Mouse (Mus musculus): ENCODE measurements around the gene Stk4. TPM values are rescaled to one million over a fixed set of nuclear protein-coding genes. Genes with fewer than 3 reads are reported as not detected.

Stk4 gene
- total RNA-seq, 2 experiments from 2014 or later = 27.9 to 30.1 TPM

- no peak for DNase-seq
Observed at GRCm38 (mm10) chr2:164174649-164175395, 104.7 kb downstream of the Stk4 start.

- DNase-seq = no peak
Observed at GRCm38 (mm10) chr2:164175850-164176249, 105.7 kb downstream of the Stk4 start.

DNA sequence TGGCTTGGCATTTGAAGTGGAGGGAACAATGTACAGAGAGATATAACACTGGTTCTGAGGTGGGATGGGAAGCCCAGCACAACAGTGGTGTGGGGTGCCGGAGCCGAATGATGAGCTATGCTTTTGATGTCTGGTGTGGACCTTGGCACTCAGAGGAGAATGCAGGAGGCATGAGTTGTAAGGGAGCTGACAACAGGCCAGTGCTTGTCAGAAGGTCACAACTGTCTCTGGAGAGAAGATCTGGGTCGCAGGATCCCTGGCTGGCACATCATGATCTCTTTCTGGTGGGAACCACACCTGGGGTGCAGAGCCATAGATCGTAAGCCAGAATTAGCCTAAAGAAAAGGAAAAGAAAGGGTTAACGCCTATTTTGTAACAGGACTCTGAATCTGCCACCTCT is 107.7 kb downstream of the Stk4 start:
- peak; percentile 24 for DNase-seq

GRCm38 (mm10) chr2:164180124-164180523 is 110.0 kb downstream of the Stk4 start:
- DNase-seq = peak; percentile 51

- no peak for DNase-seq
Observed at GRCm38 (mm10) chr2:164180770-164181169, 110.6 kb downstream of the Stk4 start.

DNA sequence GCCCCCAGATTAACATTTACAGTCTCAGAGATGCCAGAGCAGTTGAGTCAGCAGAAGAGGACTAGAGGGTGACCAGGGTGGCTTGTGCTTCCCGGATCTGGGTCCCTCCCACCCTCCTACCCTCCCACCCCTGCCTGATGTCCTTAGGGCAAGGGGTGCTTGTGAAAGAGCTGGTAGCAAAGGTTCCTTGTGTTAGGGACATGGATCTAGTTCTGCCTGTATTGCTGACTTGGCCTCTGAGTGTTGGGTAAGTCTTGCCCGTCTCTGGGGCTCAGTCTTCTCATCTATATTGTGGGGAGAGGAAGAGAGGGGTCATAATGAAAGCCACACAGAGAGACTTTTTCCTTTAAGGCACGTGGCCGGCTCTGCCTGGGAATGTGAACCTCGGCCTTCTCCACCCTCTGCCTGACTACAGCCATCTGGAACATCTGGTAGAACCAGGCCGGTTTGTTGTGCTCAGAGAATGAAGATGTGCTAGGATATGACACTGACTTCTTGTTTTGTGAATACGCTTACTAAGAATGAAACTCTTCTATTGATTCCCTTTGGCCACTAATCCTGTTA is 112.7 kb downstream of the Stk4 start, which contains the start of gene Wfdc5:
TSS of gene Wfdc5 (minus strand) at position 51 of the 564 bp plus-strand sequence.
- DNase-seq = no peak

DNA sequence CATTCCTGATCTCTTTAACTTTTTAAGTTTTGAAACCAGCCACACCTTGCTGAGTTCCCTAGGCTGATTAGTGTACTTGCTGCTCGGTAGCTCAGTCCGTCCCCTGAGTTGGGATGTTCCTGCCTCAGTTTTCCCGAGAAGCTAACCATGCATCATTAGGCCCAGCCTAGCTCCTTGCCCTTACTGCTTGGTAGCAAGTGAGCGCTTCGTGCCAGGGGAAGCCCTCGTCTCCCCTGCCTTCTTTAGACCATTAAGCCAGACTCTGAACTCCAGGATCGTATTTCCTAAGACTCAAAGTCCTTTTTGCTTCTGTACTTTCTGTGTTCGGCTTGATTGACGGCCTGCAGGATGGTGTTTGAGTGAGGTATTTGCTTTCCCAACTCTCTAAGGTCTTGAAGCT is 113.2 kb downstream of the Stk4 start:
- DNase-seq = no peak

GRCm38 (mm10) chr2:164184145-164184719 is 114.1 kb downstream of the Stk4 start:
- no peak for DNase-seq

- no peak for DNase-seq
Observed at GRCm38 (mm10) chr2:164188722-164189121, 118.6 kb downstream of the Stk4 start.

DNA sequence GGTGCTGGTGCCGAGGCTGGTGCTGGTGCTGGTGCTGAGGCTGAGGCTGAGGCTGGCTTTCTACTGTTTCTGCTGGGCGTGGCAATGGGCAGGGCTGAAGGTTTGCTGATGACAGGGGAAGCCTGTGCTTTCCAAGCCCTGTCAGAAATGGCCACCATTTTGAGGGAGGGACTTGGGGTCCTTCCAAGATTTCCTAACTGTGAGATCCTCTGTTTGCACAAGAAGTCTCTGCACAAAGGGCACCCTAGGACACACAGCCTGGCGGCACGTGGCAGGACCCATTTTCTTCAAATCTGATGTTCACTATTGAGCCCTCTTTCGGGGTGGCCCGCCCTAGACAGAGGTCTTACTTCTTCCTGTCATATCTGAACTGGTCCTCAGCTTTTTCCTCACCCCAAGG is 120.5 kb downstream of the Stk4 start, which contains the start of gene Wfdc12:
TSS of gene Wfdc12 (minus strand) at position 33 of the 400 bp plus-strand sequence.
- DNase-seq = peak; percentile 24

DNA sequence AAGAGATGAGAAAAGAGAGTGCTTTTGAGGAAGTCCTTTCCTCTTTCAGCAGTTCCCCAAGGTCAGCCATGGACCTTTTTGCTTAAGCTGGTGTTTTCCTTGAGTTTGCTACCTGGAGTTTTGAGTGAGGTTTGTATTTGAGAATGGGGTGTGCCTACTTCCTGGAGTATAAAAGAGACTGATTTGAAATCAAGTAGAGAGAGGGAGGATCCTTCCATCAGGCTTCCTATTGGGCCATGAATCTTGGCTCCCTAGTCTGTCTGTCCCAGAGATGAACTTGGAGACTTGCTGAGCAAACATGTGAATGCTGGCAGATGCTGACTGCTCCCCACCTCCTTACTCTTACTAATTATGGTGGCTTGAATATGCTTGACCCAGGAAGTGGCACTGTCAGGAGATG is 122.2 kb downstream of the Stk4 start:
- no peak for DNase-seq

GRCm38 (mm10) chr2:164194959-164195630 is 125.0 kb downstream of the Stk4 start:
- DNase-seq = peak; percentile 30

DNA sequence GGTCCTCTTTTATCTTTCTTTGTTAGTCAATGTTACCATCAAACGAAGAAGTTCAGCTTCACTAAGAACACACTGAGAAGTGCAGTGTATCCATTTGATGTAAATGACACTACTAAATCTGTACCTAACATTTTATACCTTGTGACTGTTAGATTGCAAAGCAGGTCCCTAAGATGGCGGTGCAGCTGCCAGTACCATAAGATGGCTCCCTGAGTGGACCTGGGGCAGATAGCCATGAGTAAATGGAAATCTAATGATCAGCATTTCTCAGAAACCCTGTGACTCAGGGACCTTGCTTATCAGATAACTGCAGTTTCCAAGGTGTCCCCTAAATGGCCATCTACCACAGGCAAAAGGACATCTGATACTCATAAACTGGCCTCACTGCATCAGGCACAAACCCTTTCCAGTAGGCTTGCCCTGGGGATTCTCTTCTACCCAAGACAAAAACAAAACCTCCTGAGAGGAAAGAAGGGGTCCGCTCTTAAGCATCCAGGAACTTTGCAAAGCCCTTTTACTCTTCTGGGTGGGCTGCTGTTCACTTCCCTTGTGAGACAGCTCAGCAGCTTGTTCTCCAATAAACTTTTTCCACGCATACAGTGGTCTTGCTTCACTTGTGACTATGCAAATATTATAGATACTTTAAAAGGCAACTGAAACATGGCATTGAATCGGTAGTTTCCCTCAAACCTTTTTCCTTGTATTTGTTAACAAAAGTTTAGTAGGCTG is 126.0 kb downstream of the Stk4 start:
- no peak for DNase-seq

- no peak for DNase-seq
Observed at GRCm38 (mm10) chr2:164196700-164196990, 126.5 kb downstream of the Stk4 start.

DNA sequence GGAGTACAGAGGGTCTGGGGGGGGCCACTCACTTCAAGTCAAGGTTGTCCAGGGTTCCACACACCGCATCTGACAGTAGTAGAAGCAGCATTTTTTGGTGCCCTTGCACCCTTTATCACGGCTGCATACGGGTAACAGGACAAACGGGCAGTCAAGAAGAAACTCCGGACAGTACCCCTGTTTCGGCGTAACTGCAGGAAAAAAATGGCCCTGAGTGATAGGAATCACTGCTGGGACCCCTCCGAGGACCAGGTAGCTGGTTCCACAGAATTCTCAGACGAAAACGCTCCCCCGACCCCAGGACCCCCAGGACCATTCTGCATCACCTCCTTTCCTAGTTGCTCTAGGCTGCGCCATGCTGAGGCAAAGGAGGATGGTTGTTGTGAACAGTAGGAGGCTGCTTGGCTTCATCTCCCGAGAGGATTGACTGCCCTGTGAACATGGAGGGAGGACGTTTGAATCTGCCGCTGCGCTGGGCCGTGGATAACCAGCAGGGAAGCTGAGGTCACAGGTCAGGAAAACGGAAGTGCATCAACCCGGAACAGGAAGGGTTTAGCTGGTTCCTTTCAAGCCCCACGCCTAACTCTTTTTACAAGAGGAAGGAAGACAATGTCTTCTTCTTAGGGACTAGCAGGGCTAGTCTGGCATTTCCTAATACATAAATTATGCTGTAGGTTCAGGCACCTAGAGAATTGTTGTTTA is 129.7 kb downstream of the Stk4 start, which contains the start of gene Wfdc15a:
TSS of gene Wfdc15a (minus strand) at position 505 of the 702 bp plus-strand sequence.
- no peak for DNase-seq

Other genes starting within 250 kb of the Stk4 start
- under 1 TPM in 1 of 2 experiments, not detected in 1; 0.69 TPM for gene Ccn5, start 249.5 kb upstream of the Stk4 start, total RNA-seq (2021)
- not detected for gene Kcnk15, start 216.7 kb upstream of the Stk4 start, total RNA-seq (2021)
- 10 to 100 TPM; 57.7 to 63.4 TPM for gene Rims4, start 151.6 kb upstream of the Stk4 start, total RNA-seq (2021)
- 100 to 1,000 TPM; 248 to 255 TPM for gene Ywhab, start 75.4 kb upstream of the Stk4 start, total RNA-seq (2021)
- 1 to 10 TPM; 1.9 to 2.5 TPM for gene Pabpc1l, start 44.9 kb upstream of the Stk4 start, total RNA-seq (2021)
- gene Tomm34, start 847 bp downstream of the Stk4 start, total RNA-seq (2021) = 10 to 100 TPM; 24.6 to 29.5 TPM
- under 1 TPM; 0.09 to 0.15 TPM for gene Kcns1, start 100.8 kb downstream of the Stk4 start, total RNA-seq (2021)
- gene Wfdc5, start 112.4 kb downstream of the Stk4 start, total RNA-seq (2021) = not detected
- gene Wfdc12, start 120.3 kb downstream of the Stk4 start, total RNA-seq (2021) = not detected
- not detected for gene Wfdc15a, start 129.8 kb downstream of the Stk4 start, total RNA-seq (2021)
- not detected for gene Wfdc15b, start 151.3 kb downstream of the Stk4 start, total RNA-seq (2021)
- not detected for gene Svs2, start 168.1 kb downstream of the Stk4 start, total RNA-seq (2021)
- gene Svs3b, start 186.3 kb downstream of the Stk4 start, total RNA-seq (2021) = not detected
- gene Svs4, start 208.1 kb downstream of the Stk4 start, total RNA-seq (2021) = not detected
- gene Svs3a, start 218.9 kb downstream of the Stk4 start, total RNA-seq (2021) = not detected
- gene Svs6, start 246.4 kb downstream of the Stk4 start, total RNA-seq (2021) = not detected